Comparison of ENCODE assay signal across 8 mouse cellular contexts in the genomic region with DNA sequence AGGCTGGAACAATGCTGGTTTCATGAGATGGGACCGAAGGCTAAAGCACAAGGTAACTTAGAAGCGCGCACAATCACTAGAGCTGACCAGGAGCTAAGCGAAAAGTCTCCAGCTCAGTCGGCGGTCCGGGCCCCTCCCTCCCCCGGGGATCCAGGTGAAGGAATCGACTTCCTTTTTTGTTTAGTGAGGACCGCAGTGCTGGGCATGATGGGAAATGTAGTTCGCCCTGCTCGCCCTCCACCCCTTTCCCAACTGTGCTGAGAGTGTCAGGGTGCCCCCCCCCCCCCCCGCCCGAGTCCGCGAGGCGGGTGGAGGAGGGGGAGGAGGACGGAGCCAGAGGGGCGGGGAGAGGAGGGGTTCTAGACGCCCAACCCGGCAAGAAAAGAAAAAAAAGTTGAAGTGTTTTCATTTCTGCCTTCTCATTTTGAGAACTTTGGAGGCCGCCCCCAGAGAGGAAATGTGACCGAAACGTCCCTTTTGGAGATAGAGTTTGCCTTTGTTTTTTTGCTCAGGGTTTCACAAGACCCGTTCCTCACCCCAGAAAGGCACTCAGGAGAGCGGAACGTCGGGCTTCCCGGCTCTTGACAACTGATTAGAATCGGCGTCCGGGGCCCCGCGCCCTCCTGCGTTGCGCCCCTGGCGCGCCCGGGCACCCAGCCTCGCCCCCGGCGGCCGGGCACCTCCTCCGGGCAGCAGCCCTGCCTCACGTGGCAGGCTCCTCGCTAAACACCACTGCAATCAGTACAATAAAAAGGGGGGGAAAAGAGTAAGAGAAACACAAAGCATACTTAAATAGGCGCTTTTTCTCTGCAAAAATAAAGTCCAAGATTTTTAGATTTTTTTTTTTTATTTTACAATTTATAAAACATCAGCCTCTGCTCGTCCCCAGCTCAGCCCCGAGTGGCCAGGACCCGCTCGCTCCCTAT. TPM values are rescaled to one million over a fixed set of nuclear protein-coding genes. Genes with fewer than 3 reads are reported as not detected.
DNase-seq lines count a peak whose midpoint lies in the region; ATAC-seq and TF ChIP-seq lines count a peak whose summit lies in the region.

No protein-coding gene starts in this region.

- H3K4me1 ChIP-seq in embryonic facial prominence, embryonic 13.5 days = peaks cover 48% of the 10 kb centered on the region
- peaks cover 27% of the 10 kb centered on the region for H3K4me1 ChIP-seq in heart, embryonic 11.5 days (ENCODE audit: control insufficient read depth, insufficient read depth, low read length)
- peaks cover 59% of the 10 kb centered on the region for H3K4me1 ChIP-seq in kidney, embryonic 15.5 days
- H3K4me1 ChIP-seq in liver, embryonic 11.5 days (replicated peaks; ENCODE audit: control insufficient read depth, insufficient read depth, low read length) = peaks cover 16% of the 10 kb centered on the region
- H3K4me1 ChIP-seq in stomach, embryonic 16.5 days (ENCODE audit: control insufficient read depth, insufficient read depth, low read length) = peaks cover 32% of the 10 kb centered on the region

- H3K4me3 ChIP-seq in embryonic facial prominence, embryonic 13.5 days = peak overlapping the region; percentile 99
- peak overlapping the region; percentile 85 for H3K4me3 ChIP-seq in heart, embryonic 11.5 days (ENCODE audit: low read depth, low read length)
- peak overlapping the region; percentile 87 for H3K4me3 ChIP-seq in kidney, embryonic 15.5 days (replicated peaks)
- H3K4me3 ChIP-seq in liver, embryonic 11.5 days (ENCODE audit: low read depth, low read length) = peak overlapping the region; percentile 67
- H3K4me3 ChIP-seq in myocyte = peak overlapping the region; percentile 68
- peak overlapping the region; percentile 95 for H3K4me3 ChIP-seq in stomach, embryonic 16.5 days (replicated peaks; ENCODE audit: low read length)

- H3K4me2 ChIP-seq in embryonic facial prominence, embryonic 13.5 days = peak overlapping the region; percentile 96
- H3K4me2 ChIP-seq in heart, embryonic 11.5 days = peak overlapping the region; percentile 96
- H3K4me2 ChIP-seq in kidney, embryonic 15.5 days = peak overlapping the region; percentile 97
- H3K4me2 ChIP-seq in liver, embryonic 11.5 days = peak overlapping the region; percentile 66
- peak overlapping the region; percentile 98 for H3K4me2 ChIP-seq in myocyte (ENCODE audit: low read depth)
- peak overlapping the region; percentile 76 for H3K4me2 ChIP-seq in stomach, embryonic 16.5 days (ENCODE audit: low read depth, low read length)

- no peaks in the 10 kb centered on the region for H3K9me3 ChIP-seq in embryonic facial prominence, embryonic 13.5 days
- H3K9me3 ChIP-seq in heart, embryonic 11.5 days (replicated peaks; ENCODE audit: control insufficient read depth, low read length) = no peaks in the 10 kb centered on the region
- no peaks in the 10 kb centered on the region for H3K9me3 ChIP-seq in kidney, embryonic 15.5 days (replicated peaks)
- H3K9me3 ChIP-seq in liver, embryonic 11.5 days (ENCODE audit: control insufficient read depth, low read length) = no peaks in the 10 kb centered on the region
- no peaks in the 10 kb centered on the region for H3K9me3 ChIP-seq in stomach, embryonic 16.5 days (replicated peaks; ENCODE audit: control insufficient read depth, low read length)

- H3ac ChIP-seq in myocyte (ENCODE audit: control insufficient read depth, insufficient read length) = peak overlapping the region; percentile 95

- no peaks in the 10 kb centered on the region for H3K79me2 ChIP-seq in myocyte (ENCODE audit: control insufficient read depth, insufficient read depth)

- H3K9ac ChIP-seq in embryonic facial prominence, embryonic 13.5 days = peak overlapping the region; percentile 100
- peak overlapping the region; percentile 96 for H3K9ac ChIP-seq in heart, embryonic 11.5 days (ENCODE audit: low read depth, low read length)
- peak overlapping the region; percentile 97 for H3K9ac ChIP-seq in kidney, embryonic 15.5 days
- H3K9ac ChIP-seq in liver, embryonic 11.5 days (ENCODE audit: low read depth, low read length) = peak overlapping the region; percentile 79
- peak overlapping the region; percentile 99 for H3K9ac ChIP-seq in stomach, embryonic 16.5 days (ENCODE audit: low read length)

- peak; percentile 40 for TF ChIP-seq POLR2A in myocyte (IDR thresholded peaks at IDR 0.05; ENCODE audit: insufficient read length, low read depth)

- peak; percentile 78 for DNase-seq in layer of hippocampus, adult 11-12 months (ENCODE audit: low spot score)
- no peak for DNase-seq in layer of hippocampus, adult 9-10 months (ENCODE audit: low spot score)
- peak; percentile 81 for DNase-seq in liver, embryonic 11.5 days (ENCODE audit: low spot score)

- peak overlapping the region; percentile 99 for H3K27ac ChIP-seq in embryonic facial prominence, embryonic 13.5 days
- peak overlapping the region; percentile 80 for H3K27ac ChIP-seq in heart, embryonic 11.5 days (ENCODE audit: low read depth, low read length)
- H3K27ac ChIP-seq in kidney, embryonic 15.5 days = peak overlapping the region; percentile 98
- H3K27ac ChIP-seq in liver, embryonic 11.5 days (ENCODE audit: low read depth, low read length) = peak overlapping the region; percentile 76
- H3K27ac ChIP-seq in stomach, embryonic 16.5 days (ENCODE audit: low read length) = peak overlapping the region; percentile 97

- WGBS in embryonic facial prominence, embryonic 13.5 days = under 1% methylated on average over 45 of the region's 51 CpGs
- WGBS in heart, embryonic 11.5 days (ENCODE audit: insufficient replicate concordance) = under 1% methylated on average over 44 of the region's 51 CpGs
- WGBS in kidney, embryonic 15.5 days = 0% methylated on average over 46 of the region's 51 CpGs
- under 1% methylated on average over 44 of the region's 51 CpGs for WGBS in liver, embryonic 11.5 days
- under 1% methylated on average over 46 of the region's 51 CpGs for WGBS in stomach, embryonic 16.5 days

- no peaks in the 10 kb centered on the region for H3K36me3 ChIP-seq in embryonic facial prominence, embryonic 13.5 days
- H3K36me3 ChIP-seq in heart, embryonic 11.5 days (ENCODE audit: control insufficient read depth, insufficient read depth, low read length) = no peaks in the 10 kb centered on the region
- H3K36me3 ChIP-seq in kidney, embryonic 15.5 days = no peaks in the 10 kb centered on the region
- no peaks in the 10 kb centered on the region for H3K36me3 ChIP-seq in liver, embryonic 11.5 days (ENCODE audit: control insufficient read depth, insufficient read depth, low read length)
- H3K36me3 ChIP-seq in myocyte (ENCODE audit: control insufficient read depth, insufficient read depth) = no peaks in the 10 kb centered on the region
- H3K36me3 ChIP-seq in stomach, embryonic 16.5 days (ENCODE audit: control insufficient read depth, insufficient read depth, low read length) = no peaks in the 10 kb centered on the region

- no peaks in the 10 kb centered on the region for H3K27me3 ChIP-seq in embryonic facial prominence, embryonic 13.5 days
- H3K27me3 ChIP-seq in heart, embryonic 11.5 days (ENCODE audit: control insufficient read depth, insufficient read depth, low read length) = peaks cover 10% of the 10 kb centered on the region
- no peaks in the 10 kb centered on the region for H3K27me3 ChIP-seq in kidney, embryonic 15.5 days
- peaks cover 79% of the 10 kb centered on the region for H3K27me3 ChIP-seq in liver, embryonic 11.5 days (replicated peaks; ENCODE audit: control insufficient read depth, insufficient read depth, low read length)
- H3K27me3 ChIP-seq in myocyte (ENCODE audit: control insufficient read depth, insufficient read depth, insufficient read length) = no peaks in the 10 kb centered on the region
- H3K27me3 ChIP-seq in stomach, embryonic 16.5 days (ENCODE audit: control insufficient read depth, insufficient read depth, low read length) = no peaks in the 10 kb centered on the region; the same call in 1 of the 2 replicates

- peak; percentile 66 for ATAC-seq in embryonic facial prominence, embryonic 13.5 days (ENCODE audit: insufficient number of reproducible peaks, insufficient read depth, low FRiP score, low TSS enrichment, low read depth)
- ATAC-seq in heart, embryonic 11.5 days (replicated peaks; ENCODE audit: insufficient number of reproducible peaks, low FRiP score, low TSS enrichment) = peak; percentile 39; the same call in 1 of the 2 replicates
- peak; percentile 37 for ATAC-seq in kidney, embryonic 15.5 days (replicated peaks; ENCODE audit: low FRiP score)
- ATAC-seq in liver, embryonic 11.5 days (replicated peaks; ENCODE audit: low FRiP score) = peak; percentile 32; the same call in 1 of the 2 replicates
- ATAC-seq in stomach, embryonic 16.5 days (ENCODE audit: insufficient read depth, low FRiP score) = peak; percentile 78

TF ChIP-seq in myocyte, 11 proteins besides CTCF, POLR2A, EP300 and RAD21 (continues in another document):
- TF ChIP-seq TCF12 (IDR thresholded peaks at IDR 0.05; ENCODE audit: insufficient read depth, poor library complexity, severe bottlenecking) = no peak
- TF ChIP-seq SRF (IDR thresholded peaks at IDR 0.05; ENCODE audit: control insufficient read depth, insufficient read length, low read depth) = no peak

RNA-seq across cellular contexts. Expression of gene Ier5l, which starts 2.0 kb away (rescaled TPM):
- polyA plus RNA-seq in embryonic facial prominence, embryonic 13.5 days (2015; fragmentation: Nextera tagmentation; extraction: Ambion mirVana) = 3.5 and 4.0 TPM in 2 replicates
- 2.4 TPM in 2 replicates for polyA plus RNA-seq in heart, embryonic 11.5 days (2014; fragmentation: Nextera tagmentation; extraction: Ambion mirVana)
- 3.3 and 3.5 TPM in 2 replicates for polyA plus RNA-seq in kidney, embryonic 15.5 days (2015; fragmentation: Nextera tagmentation; extraction: Ambion mirVana)
- polyA plus RNA-seq in liver, embryonic 11.5 days (2014; fragmentation: Nextera tagmentation; extraction: Ambion mirVana) = 1.2 TPM in 2 replicates
- 20.5 TPM for polyA plus RNA-seq in myocyte (2012; fragmentation: generic; extraction: Trizol)
- polyA plus RNA-seq in stomach, embryonic 16.5 days (2015; fragmentation: Nextera tagmentation; extraction: Ambion mirVana) = 0.56 and 0.83 TPM in 2 replicates

RNA-seq across cellular contexts. Expression of gene Ptpa, which starts 56.2 kb away (rescaled TPM):
- 150 and 163 TPM in 2 replicates for polyA plus RNA-seq in embryonic facial prominence, embryonic 13.5 days (2015; fragmentation: Nextera tagmentation; extraction: Ambion mirVana)
- polyA plus RNA-seq in heart, embryonic 11.5 days (2014; fragmentation: Nextera tagmentation; extraction: Ambion mirVana) = 50.3 and 63.5 TPM in 2 replicates
- polyA plus RNA-seq in kidney, embryonic 15.5 days (2015; fragmentation: Nextera tagmentation; extraction: Ambion mirVana) = 162 and 175 TPM in 2 replicates
- 124 and 135 TPM in 2 replicates for polyA plus RNA-seq in liver, embryonic 11.5 days (2014; fragmentation: Nextera tagmentation; extraction: Ambion mirVana)
- polyA plus RNA-seq in myocyte (2012; fragmentation: generic; extraction: Trizol) = 151 TPM
- polyA plus RNA-seq in stomach, embryonic 16.5 days (2015; fragmentation: Nextera tagmentation; extraction: Ambion mirVana) = 138 and 146 TPM in 2 replicates

RNA-seq across cellular contexts. Expression of gene Crat, which starts 56.4 kb away (rescaled TPM):
- 22.5 and 25.0 TPM in 2 replicates for polyA plus RNA-seq in embryonic facial prominence, embryonic 13.5 days (2015; fragmentation: Nextera tagmentation; extraction: Ambion mirVana)
- 61.5 and 66.0 TPM in 2 replicates for polyA plus RNA-seq in heart, embryonic 11.5 days (2014; fragmentation: Nextera tagmentation; extraction: Ambion mirVana)
- polyA plus RNA-seq in kidney, embryonic 15.5 days (2015; fragmentation: Nextera tagmentation; extraction: Ambion mirVana) = 27.2 and 30.9 TPM in 2 replicates
- 26.1 and 38.3 TPM in 2 replicates for polyA plus RNA-seq in liver, embryonic 11.5 days (2014; fragmentation: Nextera tagmentation; extraction: Ambion mirVana)
- polyA plus RNA-seq in myocyte (2012; fragmentation: generic; extraction: Trizol) = 42.2 TPM
- 27.7 and 29.0 TPM in 2 replicates for polyA plus RNA-seq in stomach, embryonic 16.5 days (2015; fragmentation: Nextera tagmentation; extraction: Ambion mirVana)
